Mouse (Mus musculus): ENCODE measurements around the gene Npnt. TPM values are rescaled to one million over a fixed set of nuclear protein-coding genes. Genes with fewer than 3 reads are reported as not detected.
A peak's percentile ranks its signal among the peaks of the same experiment; 100 is the strongest.

Npnt gene
- total RNA-seq, 4 experiments from 2014 or later: 10.5 to 18.7 (median 14.1) TPM

DNA sequence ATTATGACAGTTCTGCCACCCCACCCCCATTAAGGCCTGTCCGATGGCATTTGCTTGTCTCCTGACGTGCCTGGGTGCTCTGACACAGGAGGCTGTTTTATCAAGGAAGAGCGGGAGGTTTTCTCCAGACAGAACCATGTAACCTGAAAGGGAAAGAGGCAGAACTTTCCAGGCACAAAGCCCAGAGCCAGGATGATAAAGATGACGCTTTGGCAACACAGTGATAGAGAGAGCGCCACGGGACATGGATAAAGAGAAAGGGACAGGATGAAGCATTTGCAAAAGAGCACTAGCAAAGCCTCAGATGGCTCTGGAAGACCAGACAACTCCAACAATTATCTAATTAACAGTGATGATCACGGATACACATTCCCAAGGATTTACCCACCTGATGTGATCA lies 56.0 kb downstream of the Npnt start:
- no peak for DNase-seq (ENCODE audit: low spot score in 2 of 2)

DNA sequence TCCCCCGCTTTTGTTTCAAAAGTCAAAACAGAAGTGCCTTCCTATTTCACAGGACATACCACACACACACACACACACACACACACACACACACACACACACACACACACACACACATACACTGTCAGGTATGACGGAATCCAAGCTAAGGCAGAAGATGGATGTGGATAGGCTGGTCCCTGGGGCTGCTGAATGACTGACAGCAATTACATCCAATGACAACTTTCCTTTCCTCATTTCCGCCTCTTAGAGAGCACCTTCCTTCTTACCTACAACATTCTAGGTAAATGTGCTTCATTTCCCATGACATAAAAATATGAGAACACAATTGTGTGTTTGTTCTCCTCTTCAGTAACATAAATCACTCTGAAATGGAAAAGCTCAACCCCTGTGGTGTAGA lies 56.4 kb downstream of the Npnt start:
- no peak for DNase-seq (ENCODE audit: low spot score in 2 of 2)

GRCm38 (mm10) chr3:132893044-132893443 lies 57.0 kb downstream of the Npnt start:
- no peak for DNase-seq (ENCODE audit: low spot score in 2 of 2)

DNA sequence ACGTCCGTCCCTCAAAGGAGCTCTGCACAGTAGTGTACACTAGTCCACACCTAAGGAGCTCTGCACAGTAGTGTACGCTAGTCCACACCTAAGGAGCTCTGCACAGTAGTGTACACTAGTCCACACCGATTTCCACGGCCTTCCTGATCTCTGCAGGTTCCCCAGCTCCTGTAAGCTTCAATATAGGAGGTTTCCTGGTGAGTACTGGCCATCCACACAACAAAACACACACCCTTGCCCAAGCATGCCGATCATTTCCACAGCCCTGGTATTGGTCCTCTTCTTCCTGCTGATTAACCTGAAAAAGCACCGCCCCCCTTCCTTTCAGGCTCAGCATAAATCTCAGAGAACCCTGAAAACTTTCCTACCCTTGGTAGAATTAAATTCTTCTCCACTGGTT lies 57.6 kb downstream of the Npnt start:
- no peak for DNase-seq (ENCODE audit: low spot score in 2 of 2)

DNA sequence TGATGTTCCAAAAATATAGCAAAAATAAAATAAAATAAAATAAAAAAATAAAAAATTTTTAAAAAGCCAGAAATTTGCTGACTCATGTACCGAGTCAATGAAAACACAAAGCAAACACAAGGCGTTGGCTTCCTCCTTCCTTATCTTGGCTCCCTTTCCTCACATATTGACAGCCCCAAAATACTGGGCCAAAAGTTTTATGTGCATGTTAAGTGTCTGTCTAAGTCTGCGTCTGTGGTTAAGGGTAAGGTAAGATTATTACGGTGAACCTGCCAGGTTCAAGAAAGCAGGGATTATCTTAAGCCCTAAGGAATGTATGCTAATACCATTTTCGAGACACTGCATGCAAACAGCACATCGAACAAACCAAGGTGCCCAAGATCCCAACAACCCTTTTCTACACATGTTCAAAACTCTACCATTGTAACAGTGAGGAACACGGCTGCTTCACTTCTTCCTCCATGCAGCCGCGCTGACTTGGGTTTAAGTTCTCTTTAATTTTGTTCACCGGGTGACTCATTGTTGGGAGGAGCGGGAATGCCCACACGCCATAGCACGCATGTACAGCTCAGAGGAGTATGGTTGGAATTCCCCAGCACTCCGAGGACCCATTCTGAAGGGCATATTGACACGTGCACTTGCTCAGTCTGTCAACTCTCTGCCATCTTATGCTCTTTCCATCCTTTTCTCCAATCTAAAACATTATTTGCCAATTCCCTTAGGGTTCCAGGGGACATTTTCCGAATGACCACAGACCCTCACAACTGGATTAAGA lies 62.8 kb downstream of the Npnt start:
- DNase-seq (ENCODE audit: low spot score in 2 of 2): no peak

DNA sequence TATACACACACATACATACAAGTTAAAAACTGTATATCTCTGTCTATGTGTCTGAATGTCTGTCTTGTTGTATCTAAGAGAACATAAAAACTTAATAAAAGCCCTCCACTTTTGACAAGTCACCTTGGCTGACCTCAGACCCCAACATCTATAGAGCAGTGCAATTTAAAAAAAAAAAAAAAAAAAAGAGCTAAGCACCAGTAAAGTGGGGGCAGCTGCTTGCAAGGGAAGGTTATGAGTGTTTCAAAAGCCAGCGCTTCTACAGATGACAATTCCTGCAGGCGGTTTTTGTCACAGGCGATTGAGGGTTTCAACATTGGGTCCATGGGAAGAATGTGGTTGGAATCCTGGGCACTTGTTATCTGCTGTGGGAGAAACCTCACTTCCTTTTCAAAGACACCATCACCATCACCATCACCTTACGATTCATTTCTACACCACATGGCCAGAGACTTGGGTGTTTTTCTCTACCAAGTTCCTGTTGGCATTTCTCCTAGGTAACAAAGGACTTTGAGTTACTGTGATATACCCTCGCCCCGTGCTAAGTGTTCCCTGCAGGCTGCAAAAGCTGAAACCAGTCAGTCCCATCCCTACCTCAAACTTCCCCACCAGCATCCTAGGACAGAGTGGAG lies 63.6 kb downstream of the Npnt start:
- no peak for DNase-seq (ENCODE audit: low spot score in 2 of 2)

DNA sequence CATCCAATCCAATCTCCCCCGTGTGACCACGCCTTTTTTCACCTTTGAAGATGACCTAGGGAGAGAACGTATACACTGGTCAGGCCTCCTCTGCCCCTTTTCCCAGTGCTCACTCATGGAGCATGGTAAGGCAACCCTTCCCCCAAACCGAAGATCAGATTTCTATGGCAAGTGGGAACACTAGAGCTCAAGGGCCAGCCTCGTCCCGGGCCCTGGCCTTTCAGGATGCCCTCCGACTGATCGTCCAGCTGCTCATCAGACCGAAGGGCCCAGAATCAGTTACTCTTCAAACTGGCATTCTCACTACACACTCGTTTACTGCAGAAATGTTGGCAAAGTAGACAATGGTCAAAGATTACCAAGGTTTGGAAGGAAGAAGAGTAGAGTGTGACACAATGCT lies 65.6 kb downstream of the Npnt start:
- DNase-seq (ENCODE audit: low spot score in 2 of 2): no peak

- DNase-seq (ENCODE audit: low spot score in 2 of 2): no peak
Observed at GRCm38 (mm10) chr3:132883256-132883655, 66.8 kb downstream of the Npnt start.

- no peak for DNase-seq (ENCODE audit: low spot score in 2 of 2)
Observed at GRCm38 (mm10) chr3:132880826-132881225, 69.3 kb downstream of the Npnt start.

- no peak for DNase-seq (ENCODE audit: low spot score in 2 of 2)
Observed at GRCm38 (mm10) chr3:132880361-132880760, 69.7 kb downstream of the Npnt start.

GRCm38 (mm10) chr3:132876933-132877676 lies 73.0 kb downstream of the Npnt start:
- DNase-seq (ENCODE audit: low spot score in 2 of 2): no peak

- no peak for DNase-seq (ENCODE audit: low spot score in 2 of 2)
Observed at GRCm38 (mm10) chr3:132876011-132876708, 73.9 kb downstream of the Npnt start.

- DNase-seq (ENCODE audit: low spot score in 2 of 2): no peak
Observed at GRCm38 (mm10) chr3:132873251-132873650, 76.8 kb downstream of the Npnt start.

GRCm38 (mm10) chr3:132871318-132871904 lies 78.7 kb downstream of the Npnt start:
- DNase-seq (ENCODE audit: low spot score in 2 of 2): no peak

- no peak for DNase-seq (ENCODE audit: low spot score in 2 of 2)
Observed at GRCm38 (mm10) chr3:132870079-132870478, 80.0 kb downstream of the Npnt start.

- DNase-seq (ENCODE audit: low spot score in 2 of 2): no peak
Observed at GRCm38 (mm10) chr3:132868838-132869237, 81.3 kb downstream of the Npnt start.

DNA sequence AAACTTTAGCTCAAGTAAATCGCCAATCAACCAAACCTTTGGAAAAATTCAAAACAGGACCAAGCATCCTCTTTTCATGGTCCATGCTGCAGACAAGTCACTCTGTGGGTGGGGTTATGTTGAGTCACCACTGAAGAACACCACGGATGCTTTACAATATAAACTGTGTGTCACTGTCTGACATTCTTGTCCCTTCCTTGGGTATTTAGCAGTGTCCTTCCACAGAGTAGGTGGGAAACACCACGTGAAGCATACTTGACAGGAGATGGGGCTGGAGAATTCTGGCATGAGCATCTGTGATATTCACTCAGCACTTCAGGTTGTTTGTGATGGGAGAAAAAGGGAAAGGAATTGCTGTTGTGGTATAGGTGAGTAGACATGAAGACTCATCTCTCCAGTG lies 83.1 kb downstream of the Npnt start:
- DNase-seq (ENCODE audit: low spot score in 2 of 2): no peak

GRCm38 (mm10) chr3:132865596-132865995 lies 84.5 kb downstream of the Npnt start:
- DNase-seq (ENCODE audit: low spot score in 2 of 2): no peak

- DNase-seq (ENCODE audit: low spot score in 2 of 2): no peak
Observed at GRCm38 (mm10) chr3:132864986-132865385, 85.1 kb downstream of the Npnt start.

DNA sequence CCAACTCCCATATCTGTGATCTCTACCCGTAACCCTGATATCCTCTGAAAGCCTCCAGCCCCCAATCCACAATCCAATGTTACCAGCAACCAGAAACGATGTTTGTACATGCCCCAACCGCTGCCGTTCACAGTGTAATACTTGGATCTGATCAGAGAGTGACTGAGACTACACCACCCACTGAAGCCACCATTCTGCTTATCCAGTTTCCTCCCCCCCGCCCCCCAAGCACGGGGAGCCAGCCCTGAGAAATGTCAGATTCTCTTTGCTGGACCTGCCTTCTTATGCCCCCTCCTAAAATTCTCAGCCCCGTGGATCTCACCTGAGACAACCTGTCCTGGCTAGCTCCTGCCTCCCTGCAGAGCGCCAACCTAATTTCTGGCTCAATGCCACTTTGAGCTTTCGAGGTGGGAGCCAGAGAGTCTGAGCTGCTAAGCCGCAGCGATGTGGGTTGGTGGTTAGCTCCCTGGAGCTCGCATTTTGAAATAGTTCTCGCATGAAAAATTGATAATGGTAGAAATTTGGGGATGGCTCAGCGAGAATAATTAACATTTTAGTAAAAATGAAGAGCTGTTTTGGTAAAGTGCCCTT lies 85.7 kb downstream of the Npnt start:
- DNase-seq (ENCODE audit: low spot score in 2 of 2): no peak

GRCm38 (mm10) chr3:132863843-132864242 lies 86.2 kb downstream of the Npnt start:
- DNase-seq (ENCODE audit: low spot score in 2 of 2): peak in 1 of 2 experiments; percentile 12

Data from layer of hippocampus, adult 8-10 months (tissue).